Mouse (Mus musculus) bone marrow, adult 2 months (tissue): Measurements from ENCODE around the gene Arhgap15. TPM values are rescaled to one million over a fixed set of nuclear protein-coding genes. Genes with fewer than 3 reads are reported as not detected.

Source experiments
- H3K27ac ChIP-seq: fragments of 200-500 bp; 2 replicates; pipeline ENCODE4 v1.5.1; 2012; ENCODE audit warnings: low read depth, mild to moderate bottlenecking, control low read depth, inconsistent platforms, low read length; ENCODE audit not compliant: control insufficient read depth, poor library complexity, insufficient read depth
- H3K4me1 ChIP-seq: fragments of 200-500 bp; 2 replicates; pipeline ENCODE4 v1.6.1; 2011; ENCODE audit warnings: low read length; ENCODE audit not compliant: control insufficient read depth, insufficient read depth
- H3K4me3 ChIP-seq: fragments of 200-500 bp; replicated peaks from 2 replicates; pipeline ENCODE3; 2011; ENCODE audit warnings: mild to moderate bottlenecking, low read depth, low read length, control low read depth; ENCODE audit not compliant: control insufficient read depth
- CTCF ChIP-seq: fragments of 200-500 bp; IDR thresholded peaks from 2 replicates; pipeline ENCODE4 v1.5.1; 2011; ENCODE audit warnings: low read length, control low read depth; ENCODE audit not compliant: control insufficient read depth, insufficient read depth
- POLR2A ChIP-seq: fragments of 200-500 bp; IDR thresholded peaks from 2 replicates; pipeline ENCODE4 v1.6.1; 2011; ENCODE audit warnings: low read depth, mild to moderate bottlenecking, control low read depth, low read length, borderline replicate concordance; ENCODE audit not compliant: control insufficient read depth
- WGBS: fragments of 180-500 bp; shearing (Covaris S2); methylation state at CpG from one replicate; pipeline ENCODE4 v1.1.7; 2018; 5-methylcytosine and 5-hydroxymethylcytosine counted together
- polyA plus RNA-seq: library from polyadenylated mRNA; stranded (reverse); fragments of >200 nt; gene quantifications from 2 replicates; pipeline ENCODE4 v1.2.4, GENCODE M21; 2011; ENCODE audit warnings: low replicate concordance; ENCODE audit not compliant: missing spikeins, insufficient read depth, insufficient read length

The Arhgap15 gene
- polyA plus RNA-seq, 1 experiment, result 14.5 TPM

- WGBS, result 84% methylated on average over 17 of the region's 17 CpGs
- Histone ChIP-seq H3K4me1 (no peaks in the 10 kb centered on the region), H3K4me3 (no peak overlapping the region), H3K27ac (no peak overlapping the region)
- TF ChIP-seq CTCF (no peak), POLR2A (no peak)
Observed at GRCm38 (mm10) chr2:44304971-44305808, 556.6 kb downstream of the Arhgap15 start.

GRCm38 (mm10) chr2:44306137-44306536 lies 557.5 kb downstream of the Arhgap15 start:
- TF ChIP-seq POLR2A, result no peak
- TF ChIP-seq CTCF, result no peak
- Histone ChIP-seq H3K27ac (no peak overlapping the region), H3K4me1 (no peaks in the 10 kb centered on the region), H3K4me3 (no peak overlapping the region)
- WGBS, result 52% methylated on average over 2 of the region's 2 CpGs

- H3K27ac ChIP-seq, result no peak overlapping the region
- 81% methylated on average over 3 of the region's 3 CpGs for WGBS
- H3K4me3 ChIP-seq, result no peak overlapping the region
- no peaks in the 10 kb centered on the region for H3K4me1 ChIP-seq
- TF ChIP-seq POLR2A (no peak), CTCF (no peak)
Observed at GRCm38 (mm10) chr2:44309124-44309523, 560.5 kb downstream of the Arhgap15 start.

- 86% methylated on average over 1 of the region's 1 CpGs for WGBS
- H3K4me3 ChIP-seq, result no peak overlapping the region
- H3K4me1 ChIP-seq, result no peaks in the 10 kb centered on the region
- TF ChIP-seq POLR2A (no peak), CTCF (no peak)
- H3K27ac ChIP-seq, result no peak overlapping the region
Observed at GRCm38 (mm10) chr2:44309556-44309955, 560.9 kb downstream of the Arhgap15 start.

- Histone ChIP-seq H3K4me1 (no peaks in the 10 kb centered on the region), H3K4me3 (no peak overlapping the region), H3K27ac (no peak overlapping the region)
- no peak for TF ChIP-seq POLR2A
- no peak for TF ChIP-seq CTCF
- WGBS, result 90% methylated on average over 11 of the region's 11 CpGs
Observed at GRCm38 (mm10) chr2:44310095-44310748, 561.6 kb downstream of the Arhgap15 start.

GRCm38 (mm10) chr2:44311216-44311615 lies 562.6 kb downstream of the Arhgap15 start:
- no peak overlapping the region for H3K4me3 ChIP-seq
- TF ChIP-seq CTCF (no peak), POLR2A (no peak)
- no peak overlapping the region for H3K27ac ChIP-seq
- H3K4me1 ChIP-seq, result no peaks in the 10 kb centered on the region
- WGBS, result 86% methylated on average over 10 of the region's 10 CpGs

GRCm38 (mm10) chr2:44313573-44313972 lies 564.9 kb downstream of the Arhgap15 start:
- no peak for TF ChIP-seq CTCF
- TF ChIP-seq POLR2A, result no peak
- no peak overlapping the region for H3K27ac ChIP-seq
- WGBS, result 52% methylated on average over 3 of the region's 3 CpGs
- H3K4me3 ChIP-seq, result no peak overlapping the region
- H3K4me1 ChIP-seq, result no peaks in the 10 kb centered on the region

GRCm38 (mm10) chr2:44318436-44318835 lies 569.8 kb downstream of the Arhgap15 start:
- Histone ChIP-seq H3K27ac (no peak overlapping the region), H3K4me3 (no peak overlapping the region), H3K4me1 (no peaks in the 10 kb centered on the region)
- TF ChIP-seq POLR2A (no peak), CTCF (no peak)
- 87% methylated on average over 6 of the region's 6 CpGs for WGBS

- 87% methylated on average over 4 of the region's 4 CpGs for WGBS
- no peaks in the 10 kb centered on the region for H3K4me1 ChIP-seq
- no peak overlapping the region for H3K4me3 ChIP-seq
- TF ChIP-seq CTCF, result no peak
- no peak for TF ChIP-seq POLR2A
- no peak overlapping the region for H3K27ac ChIP-seq
Observed at GRCm38 (mm10) chr2:44319479-44319878, 570.9 kb downstream of the Arhgap15 start.
